Mouse (Mus musculus) kidney, adult 2 months (tissue): ENCODE measurements around the gene Catsper1. TPM values are rescaled to one million over a fixed set of nuclear protein-coding genes. Genes with fewer than 3 reads are reported as not detected.

Source experiments
- DNase-seq: peaks from one replicate; pipeline ENCODE4 v3.0.0; 2021
- H3K27ac ChIP-seq: fragments of 200-500 bp; 2 replicates; pipeline ENCODE4 v1.5.1; 2012; ENCODE audit warnings: low read depth, low read length, control low read depth, inconsistent platforms; ENCODE audit not compliant: insufficient read depth
- H3K27me3 ChIP-seq: fragments of 200-500 bp; replicated peaks from 2 replicates; pipeline ENCODE4 v1.6.1; 2012; ENCODE audit warnings: mild to moderate bottlenecking, moderate library complexity, low read length, inconsistent platforms; ENCODE audit not compliant: control insufficient read depth, insufficient read depth
- H3K36me3 ChIP-seq: fragments of 200-500 bp; 2 replicates; pipeline ENCODE4 v1.6.1; 2012; ENCODE audit warnings: mild to moderate bottlenecking, moderate library complexity, low read length, inconsistent platforms; ENCODE audit not compliant: control insufficient read depth, insufficient read depth
- H3K4me1 ChIP-seq: fragments of 200-500 bp; 2 replicates; pipeline ENCODE4 v1.6.1; 2011; ENCODE audit warnings: low read length; ENCODE audit not compliant: control insufficient read depth, insufficient read depth
- H3K4me3 ChIP-seq: fragments of 200-500 bp; 2 replicates; pipeline ENCODE4 v1.5.1; 2011; ENCODE audit warnings: mild to moderate bottlenecking, low read depth, low read length, control low read depth; ENCODE audit not compliant: insufficient read depth
- CTCF ChIP-seq: fragments of 200-500 bp; conservative IDR thresholded peaks from 2 replicates; pipeline ENCODE4 v1.5.1; 2011; ENCODE audit warnings: low read depth, mild to moderate bottlenecking, control low read depth, low read length, moderate library complexity, mixed read lengths; ENCODE audit not compliant: insufficient read depth, insufficient read length
- POLR2A ChIP-seq: fragments of 200-500 bp; IDR thresholded peaks from one replicate; pipeline ENCODE4 v1.6.1; 2011; ENCODE audit warnings: low read depth, low read length, control low read depth
- WGBS: fragments of 180-500 bp; shearing (Covaris S2); methylation state at CpG from one replicate; pipeline ENCODE4 v1.1.7; 2018; 5-methylcytosine and 5-hydroxymethylcytosine counted together
- polyA plus RNA-seq: library from polyadenylated mRNA; depleted of rRNA; stranded (reverse); fragments of >200 nt; gene quantifications from 2 replicates; pipeline ENCODE4 v1.2.3, GENCODE M21; 2012

Gene Catsper1
- polyA plus RNA-seq, 1 experiment = not detected

DNA sequence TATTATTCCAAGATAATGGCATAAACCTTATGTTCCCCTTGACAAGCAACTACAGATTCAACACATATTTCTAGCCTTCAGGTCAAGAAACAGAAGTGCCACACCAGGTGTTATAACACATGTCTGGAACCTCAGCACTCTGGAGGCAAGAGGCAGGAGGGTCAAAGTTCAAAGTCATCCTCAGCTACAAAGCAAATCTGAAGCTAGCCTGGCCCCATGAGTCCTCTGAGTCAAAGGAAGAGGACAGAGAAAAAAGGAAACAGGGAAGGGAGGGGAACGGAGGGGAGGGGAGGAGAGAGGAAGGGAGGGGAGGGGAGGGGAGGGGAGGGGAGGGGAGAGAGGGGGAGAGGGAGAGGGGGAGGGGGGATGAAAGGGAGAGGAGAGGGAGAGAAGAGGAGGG is 20.5 kb downstream of the Catsper1 start:
- no peak overlapping the region for H3K4me3 ChIP-seq
- DNase-seq = peak; percentile 17
- H3K27ac ChIP-seq = no peak overlapping the region
- H3K36me3 ChIP-seq = no peaks in the 10 kb centered on the region
- TF ChIP-seq CTCF (no peak), POLR2A (no peak)
- H3K27me3 ChIP-seq = no peaks in the 10 kb centered on the region
- no CpG with 5 or more reads among the region's 1 CpGs for WGBS
- H3K4me1 ChIP-seq = no peaks in the 10 kb centered on the region

DNA sequence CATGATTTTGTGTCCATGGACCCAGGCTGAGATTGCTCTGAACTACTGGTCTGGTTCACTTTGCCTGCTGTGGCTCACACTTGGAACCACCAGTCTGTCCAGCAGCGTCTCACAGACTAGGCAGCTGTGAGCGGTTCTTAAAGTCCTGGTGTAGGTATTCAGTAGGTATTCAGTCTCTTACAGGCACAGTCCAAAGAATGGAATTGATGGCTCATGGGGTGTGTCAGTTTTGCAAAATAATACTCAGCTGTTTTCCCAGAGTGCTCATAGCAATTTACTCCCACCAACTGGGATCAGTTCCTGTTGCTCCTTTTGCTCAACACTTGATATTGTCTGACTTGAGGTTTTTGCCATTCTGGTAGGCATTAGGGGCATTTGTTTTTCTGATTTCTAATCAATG is 26.6 kb downstream of the Catsper1 start:
- Histone ChIP-seq H3K27ac (no peak overlapping the region), H3K4me1 (no peaks in the 10 kb centered on the region), H3K36me3 (no peaks in the 10 kb centered on the region), H3K27me3 (no peaks in the 10 kb centered on the region), H3K4me3 (no peak overlapping the region)
- 83% methylated on average over 2 of the region's 2 CpGs for WGBS
- TF ChIP-seq POLR2A (no peak), CTCF (no peak)
- no peak for DNase-seq

DNA sequence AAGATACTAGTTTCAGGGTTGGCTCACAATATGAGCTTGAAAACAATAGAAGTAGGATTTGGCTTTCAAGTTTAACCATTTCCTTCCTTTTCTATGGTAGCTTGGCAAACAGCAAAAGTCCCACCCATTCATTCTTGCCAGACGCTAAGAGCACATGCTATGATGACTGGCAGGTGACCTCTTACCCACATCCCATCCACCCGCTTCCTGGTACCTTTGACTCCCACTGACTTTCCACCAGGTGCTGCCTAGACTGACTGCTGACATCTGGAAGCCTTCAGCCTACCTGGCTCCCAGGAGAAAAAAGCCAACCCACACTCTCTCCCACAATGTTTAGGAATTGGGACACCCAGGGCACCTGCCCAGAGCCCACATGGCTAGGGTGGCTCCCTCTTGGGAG is 28.6 kb downstream of the Catsper1 start:
- no peaks in the 10 kb centered on the region for H3K36me3 ChIP-seq
- whole genome bisulfite sequencing = 70% methylated on average over 2 of the region's 2 CpGs
- no peaks in the 10 kb centered on the region for H3K27me3 ChIP-seq

DNA sequence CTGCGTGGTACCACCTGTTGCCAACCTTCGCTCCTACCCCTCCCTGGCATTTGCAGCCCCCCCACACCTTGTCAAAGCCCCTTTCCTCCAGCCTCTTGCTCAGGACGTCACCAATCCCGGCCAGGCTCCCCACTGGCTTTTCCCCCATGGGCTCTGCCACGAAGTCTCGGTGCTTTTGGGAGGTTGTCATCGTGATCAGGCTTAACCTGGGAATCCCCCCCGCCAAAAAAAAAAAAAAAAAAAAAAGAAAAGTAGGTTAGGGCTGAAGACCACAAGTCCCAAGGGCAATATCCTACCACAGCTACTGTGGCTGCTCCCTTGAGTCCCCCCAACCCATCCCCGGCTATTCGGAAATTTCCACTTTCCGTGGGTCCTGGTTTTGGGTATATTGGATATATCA is 30.2 kb downstream of the Catsper1 start:
- peaks cover 1% of the 10 kb centered on the region; the same call in 1 of the 2 replicates for H3K36me3 ChIP-seq
- no peak for DNase-seq
- TF ChIP-seq CTCF = no peak
- no peak for TF ChIP-seq POLR2A

More for the DNA sequence above, 28.6 kb downstream of the Catsper1 start:
- no peak for DNase-seq
- no peak overlapping the region for H3K4me3 ChIP-seq
- no peak overlapping the region for H3K27ac ChIP-seq
- no peak for TF ChIP-seq CTCF
- TF ChIP-seq POLR2A = no peak
- H3K4me1 ChIP-seq = peaks cover 9% of the 10 kb centered on the region

DNA sequence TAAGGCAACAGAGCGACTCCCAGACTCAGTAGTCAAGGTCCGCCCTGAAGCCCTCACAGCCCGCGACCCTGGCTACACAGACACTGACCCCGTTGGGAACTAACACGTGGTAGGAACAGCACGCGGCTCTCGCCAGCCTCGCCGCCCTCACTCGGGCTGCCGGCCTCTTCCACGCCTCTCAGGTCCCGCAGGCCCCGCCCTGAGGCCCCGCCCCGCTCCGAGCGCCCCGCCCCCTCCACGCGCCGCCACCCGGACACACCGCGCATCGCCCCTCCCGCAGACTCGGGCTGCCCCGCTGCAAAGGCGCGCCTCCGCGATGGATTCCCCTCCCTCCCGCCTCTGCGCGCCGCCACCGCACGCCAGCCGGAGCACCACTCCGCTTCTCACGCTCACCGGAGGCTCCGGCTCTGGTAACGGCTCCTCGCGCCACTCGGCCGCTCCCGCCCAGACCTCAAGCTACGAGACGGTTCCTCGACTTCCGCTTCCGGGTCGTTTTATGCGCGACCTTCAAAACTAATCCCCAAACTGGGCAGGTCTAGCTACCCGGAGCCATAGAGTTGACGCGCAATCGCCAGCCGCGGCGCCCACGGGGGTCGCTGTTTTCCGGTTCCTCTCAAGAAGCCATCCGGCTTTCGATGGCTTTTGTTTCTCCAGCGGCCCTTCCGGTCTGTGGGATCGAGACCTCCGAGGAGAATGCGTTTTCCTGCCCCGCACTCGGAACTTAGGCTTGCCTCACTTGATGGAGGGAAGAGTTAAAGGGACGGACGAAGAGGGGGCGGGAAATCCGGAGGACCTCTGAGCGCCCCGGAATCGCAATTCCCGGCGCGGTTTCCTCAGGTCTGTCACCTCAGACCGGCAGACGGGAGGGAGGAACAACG is 30.9 kb downstream of the Catsper1 start, which contains the start of gene Eif1ad:
TSS of gene Eif1ad (plus strand) at position 567 of the 878 bp plus-strand sequence.
- DNase-seq = peak; percentile 98
- Histone ChIP-seq H3K4me3 (peak within 1 kb of the TSS; percentile 99), H3K36me3 (peaks cover 1% of the 10 kb centered on the region; the same call in 1 of the 2 replicates), H3K27ac (peak within 1 kb of the TSS; percentile 83), H3K4me1 (peaks cover 9% of the 10 kb centered on the region), H3K27me3 (no peaks in the 10 kb centered on the region)
- WGBS = under 1% methylated on average over 92 of the region's 92 CpGs
- TF ChIP-seq POLR2A (no peak), CTCF (no peak)

More for the DNA sequence above, 30.2 kb downstream of the Catsper1 start:
- WGBS = 14% methylated on average over 11 of the region's 11 CpGs
- peak overlapping the region; percentile 99 for H3K4me3 ChIP-seq
- no peak overlapping the region; the same call in 1 of the 2 replicates for H3K27ac ChIP-seq
- H3K27me3 ChIP-seq = no peaks in the 10 kb centered on the region
- H3K4me1 ChIP-seq = peaks cover 9% of the 10 kb centered on the region

DNA sequence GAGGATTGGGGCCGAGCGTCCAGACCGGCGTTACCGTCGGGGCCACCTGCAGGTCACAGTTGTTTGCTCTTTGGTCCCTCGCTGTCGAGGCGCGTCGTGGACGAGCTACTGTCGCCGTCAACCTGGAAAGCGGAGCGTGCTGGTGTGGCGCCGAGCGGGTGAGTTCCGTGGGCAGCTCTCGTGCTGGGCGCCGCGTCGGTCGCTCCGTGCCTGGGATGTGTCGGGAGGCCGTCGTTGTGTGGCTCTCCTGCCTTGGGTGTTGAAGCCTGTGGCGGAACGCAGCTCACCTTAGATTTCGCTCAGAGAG is 31.5 kb downstream of the Catsper1 start, which contains the start of gene Banf1:
TSS of gene Banf1 (minus strand) at position 116 of the 307 bp plus-strand sequence.
- under 1% methylated on average over 33 of the region's 33 CpGs for WGBS

DNA sequence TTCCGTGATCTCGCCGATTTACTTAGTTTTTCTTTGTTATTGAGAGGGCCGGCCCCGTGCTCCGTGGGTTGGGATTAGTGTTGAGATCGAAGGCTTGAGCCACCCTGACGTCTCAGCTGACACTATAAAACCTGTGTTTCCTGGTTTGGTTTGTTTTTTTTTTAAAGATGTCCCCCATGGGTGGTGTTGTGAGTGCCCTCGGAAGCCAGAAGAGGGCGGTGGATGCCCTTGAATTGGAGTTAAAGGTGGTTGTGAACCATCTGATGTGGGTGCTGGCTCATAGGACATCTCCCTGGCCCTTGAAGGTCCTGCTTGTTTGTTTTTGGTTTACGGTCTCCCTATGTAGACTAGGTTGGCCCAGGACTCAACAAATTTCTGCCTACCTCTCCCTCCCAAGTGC is 31.9 kb downstream of the Catsper1 start:
- 5% methylated on average over 11 of the region's 11 CpGs for WGBS
- no peak overlapping the region; the same call in 1 of the 2 replicates for H3K27ac ChIP-seq
- DNase-seq = no peak
- peak overlapping the region; percentile 99 for H3K4me3 ChIP-seq
- no peaks in the 10 kb centered on the region for H3K27me3 ChIP-seq
- H3K36me3 ChIP-seq = peaks cover 1% of the 10 kb centered on the region; the same call in 1 of the 2 replicates
- peaks cover 9% of the 10 kb centered on the region for H3K4me1 ChIP-seq
- TF ChIP-seq POLR2A (no peak), CTCF (peak; percentile 33)

More for the DNA sequence above, 31.5 kb downstream of the Catsper1 start, which contains the start of gene Banf1:
- Histone ChIP-seq H3K4me1 (peaks cover 9% of the 10 kb centered on the region), H3K4me3 (peak within 1 kb of the TSS; percentile 99), H3K27ac (peak within 1 kb of the TSS; percentile 83), H3K36me3 (peaks cover 1% of the 10 kb centered on the region; the same call in 1 of the 2 replicates), H3K27me3 (no peaks in the 10 kb centered on the region)
- TF ChIP-seq POLR2A (no peak), CTCF (no peak)
- no peak for DNase-seq
